Mouse (Mus musculus) heart, postnatal 36 days (tissue): Measurements from ENCODE around the gene Pcyt1a. TPM values are rescaled to one million over a fixed set of nuclear protein-coding genes. Genes with fewer than 3 reads are reported as not detected.

ENCODE experiments used
- DNase-seq, 2 experiments: peaks; one replicate each; pipeline ENCODE4 v3.0.0; 2021 to 2022
- intact Hi-C: fragments of 180-260 bp; cut with DNase I; formaldehyde crosslinking; loops from one replicate; pipeline ENCODE4 v1.15.1; 2025
- total RNA-seq, 2 experiments: library from RNA; stranded (reverse); gene quantifications; 2 replicates each; pipeline ENCODE4 v1.2.3; 2021

The Pcyt1a gene
- total RNA-seq, 2 experiments from 2014 or later, result 127 to 141 TPM

- peak; percentile 52 to 64 for DNase-seq
- intact Hi-C loops, result loop anchor here (2.0 kb wide), 1 partner anchor 129 kb away; no protein-coding TSS in a partner anchor
These were observed 76.7 kb downstream of the Pcyt1a start for GRCm38 (mm10) chr16:32507407-32507806.

GRCm38 (mm10) chr16:32508035-32508434 is 77.3 kb downstream of the Pcyt1a start:
- no peak for DNase-seq
- intact Hi-C loops, result loop anchor here (1.0 to 2.0 kb wide), 2 partner anchors 101 to 174 kb away; partner anchors contain the start of gene Tfrc

- intact Hi-C loops, result loop anchor here (1.0 to 2.0 kb wide), 2 partner anchors 100 to 174 kb away; partner anchors contain the start of gene Tfrc
- no peak for DNase-seq
These were observed 77.9 kb downstream of the Pcyt1a start for GRCm38 (mm10) chr16:32508506-32509065.

- intact Hi-C loops, result loop anchor here (2.0 kb wide), 1 partner anchor 99 kb away; the partner anchor contains the start of gene Tfrc
- DNase-seq, result peak in 1 of 2 experiments; percentile 42
These were observed 78.6 kb downstream of the Pcyt1a start for GRCm38 (mm10) chr16:32509066-32509942.

GRCm38 (mm10) chr16:32510399-32511337 is 79.9 kb downstream of the Pcyt1a start:
- DNase-seq, result no peak
- intact Hi-C loops, result no loop called here

GRCm38 (mm10) chr16:32511338-32511734 is 80.6 kb downstream of the Pcyt1a start:
- DNase-seq, result no peak
- intact Hi-C loops, result no loop called here

GRCm38 (mm10) chr16:32511827-32512490 is 81.2 kb downstream of the Pcyt1a start:
- intact Hi-C loops, result no loop called here
- no peak for DNase-seq

GRCm38 (mm10) chr16:32512921-32513320 is 82.2 kb downstream of the Pcyt1a start:
- no peak for DNase-seq
- intact Hi-C loops, result no loop called here

GRCm38 (mm10) chr16:32513401-32513800 is 82.7 kb downstream of the Pcyt1a start:
- DNase-seq, result no peak
- intact Hi-C loops, result no loop called here

GRCm38 (mm10) chr16:32513948-32514347 is 83.2 kb downstream of the Pcyt1a start:
- intact Hi-C loops, result no loop called here
- DNase-seq, result no peak

GRCm38 (mm10) chr16:32516006-32516962 is 85.6 kb downstream of the Pcyt1a start:
- intact Hi-C loops, result no loop called here

GRCm38 (mm10) chr16:32517785-32518481 is 87.2 kb downstream of the Pcyt1a start:
- intact Hi-C loops, result no loop called here
- DNase-seq, result no peak

More at GRCm38 (mm10) chr16:32516006-32516962, 85.6 kb downstream of the Pcyt1a start:
- DNase-seq, result no peak

GRCm38 (mm10) chr16:32519656-32520371 is 89.1 kb downstream of the Pcyt1a start:
- intact Hi-C loops, result no loop called here
- DNase-seq, result no peak

GRCm38 (mm10) chr16:32520372-32520748 is 89.6 kb downstream of the Pcyt1a start:
- no peak for DNase-seq
- intact Hi-C loops, result no loop called here

- intact Hi-C loops, result no loop called here
These were observed 92.0 kb downstream of the Pcyt1a start for GRCm38 (mm10) chr16:32522578-32523194.

GRCm38 (mm10) chr16:32523462-32524243 is 92.9 kb downstream of the Pcyt1a start:
- peak; percentile 48 to 65 for DNase-seq
- intact Hi-C loops, result no loop called here

More at GRCm38 (mm10) chr16:32522578-32523194, 92.0 kb downstream of the Pcyt1a start:
- DNase-seq, result no peak
